Mouse (Mus musculus) megakaryocyte, embryonic 14.5 days (primary cell): ENCODE measurements around the gene Gm38392.

ENCODE experiments used
- FLI1 ChIP-seq: IDR thresholded peaks from 2 replicates; pipeline ENCODE4 v1.6.1; 2012; ENCODE audit warnings: low read length, inconsistent platforms, mixed read lengths
- GATA1 ChIP-seq: IDR thresholded peaks from 3 replicates; pipeline ENCODE4 v1.6.1; 2012; ENCODE audit warnings: mixed read lengths, low read length, inconsistent platforms, borderline replicate concordance

DNA sequence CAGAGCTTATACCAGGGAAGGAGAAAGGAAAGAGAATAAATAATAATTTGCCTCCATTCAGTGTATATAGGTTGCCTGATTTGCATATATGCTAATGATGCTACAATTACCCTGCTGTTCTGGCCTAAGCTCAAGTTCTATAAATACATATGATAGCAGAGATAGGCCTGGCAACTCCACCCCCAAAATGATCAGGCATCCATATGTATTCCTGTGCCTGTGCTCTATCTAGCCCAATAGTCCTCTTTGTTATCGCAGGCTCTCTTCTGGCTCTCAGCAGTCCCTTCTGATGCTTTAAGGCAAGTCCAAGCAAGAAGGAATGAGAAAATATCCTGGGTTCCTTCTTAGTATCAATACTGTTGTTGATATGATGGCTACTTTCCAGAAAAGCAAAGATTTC is 82.3 kb downstream of the Gm38392 start:
- TF ChIP-seq GATA1 = no peak
- no peak for TF ChIP-seq FLI1
